Mouse (Mus musculus): ENCODE measurements at regions not wholly inside any gene's neighbourhood (a gene's known extent, or its start where the extent isn't known, plus 50 kb on each side); places are given as distances from the start of the nearest gene placed in this dataset.
A peak's percentile ranks its signal among the peaks of the same experiment; 100 is the strongest.

- no peak for DNase-seq (ENCODE audit: low spot score in 2 of 2)
Observed at GRCm38 (mm10) chr5:90029751-90030150, 146.6 kb upstream of the Adamts3 start.

DNA sequence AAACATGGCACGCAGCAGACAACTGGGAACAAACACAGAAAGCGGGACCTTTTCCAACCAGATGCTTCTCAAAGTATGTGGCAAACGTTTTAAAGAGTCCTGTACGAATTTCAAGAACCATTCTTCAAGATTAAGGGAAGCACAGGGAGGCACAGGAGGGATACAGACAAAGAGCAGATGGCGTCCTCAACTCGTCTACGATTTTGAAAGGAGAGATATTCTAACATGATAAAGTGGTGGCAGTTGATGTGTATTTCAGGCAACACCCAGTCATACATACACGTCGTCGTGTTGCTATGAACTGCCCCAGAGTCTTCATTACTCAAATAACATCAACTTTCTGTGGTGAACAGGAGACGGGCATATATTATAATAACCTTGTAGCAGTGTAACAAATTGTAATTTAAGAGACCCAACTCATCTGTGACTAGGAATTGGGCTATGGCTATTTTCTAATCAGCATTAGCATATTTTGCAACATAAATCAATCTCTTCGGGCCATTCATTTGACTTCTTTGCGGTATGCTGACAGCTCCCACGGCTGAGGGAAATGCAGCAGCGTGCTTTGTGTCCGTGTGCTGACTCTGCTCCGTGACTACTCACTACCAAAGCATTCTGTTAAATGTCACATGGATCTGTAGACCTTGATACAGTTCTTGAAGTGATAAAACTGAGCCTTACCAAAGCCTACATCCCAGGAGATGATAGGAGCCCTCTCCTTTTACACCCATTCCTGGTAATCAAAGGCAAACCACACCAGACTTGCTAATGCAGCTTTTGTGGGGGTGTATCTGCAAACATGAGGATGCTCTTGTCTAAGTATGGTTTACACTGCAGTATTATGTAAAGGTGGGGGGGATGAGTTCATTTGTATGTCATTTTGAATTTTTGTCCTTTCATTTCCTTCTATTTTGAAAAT, 144.0 kb upstream of the Adamts3 start:
- DNase-seq (ENCODE audit: low spot score in 2 of 2), result peak; percentile 9 to 25

DNA sequence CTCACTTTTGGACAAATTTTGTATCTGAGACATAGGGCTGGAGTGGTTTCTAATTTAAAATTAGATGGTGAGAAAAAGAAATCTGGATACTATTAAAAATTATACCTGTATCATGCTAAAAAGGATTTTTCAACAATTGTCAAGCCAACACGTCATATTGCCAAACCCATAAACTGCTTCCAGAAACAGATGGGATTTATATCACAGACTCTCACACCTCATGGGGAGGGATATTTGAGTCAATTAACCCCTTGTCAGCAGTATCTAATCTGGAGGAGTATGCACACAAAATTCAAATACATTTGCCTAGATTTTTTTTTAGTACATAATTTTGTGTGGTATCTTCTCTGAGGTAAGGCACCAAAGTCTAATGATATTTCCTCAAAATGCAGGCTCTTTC, 138.3 kb upstream of the Adamts3 start:
- DNase-seq (ENCODE audit: low spot score in 2 of 2), result no peak

DNA sequence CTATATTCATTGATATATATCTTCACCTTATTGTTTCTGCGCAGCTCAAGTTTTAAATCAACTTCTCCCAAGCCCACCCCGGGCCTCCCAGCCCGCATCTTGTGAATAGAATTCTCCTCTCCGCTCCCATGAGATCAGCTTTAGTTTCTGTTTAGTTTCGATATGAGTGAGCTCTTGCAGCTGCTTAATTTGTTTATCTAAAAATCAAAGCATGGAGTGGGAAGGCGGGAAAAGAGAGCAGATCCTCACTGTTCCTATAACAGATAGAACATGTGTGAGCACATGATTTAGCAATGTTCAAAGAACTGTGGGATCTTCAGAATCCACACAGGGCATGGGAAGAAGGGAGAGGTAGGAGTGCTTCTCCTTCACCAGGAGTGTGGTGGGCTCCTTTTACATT, 117.6 kb upstream of the Adamts3 start:
- no peak for DNase-seq (ENCODE audit: low spot score in 2 of 2)

DNA sequence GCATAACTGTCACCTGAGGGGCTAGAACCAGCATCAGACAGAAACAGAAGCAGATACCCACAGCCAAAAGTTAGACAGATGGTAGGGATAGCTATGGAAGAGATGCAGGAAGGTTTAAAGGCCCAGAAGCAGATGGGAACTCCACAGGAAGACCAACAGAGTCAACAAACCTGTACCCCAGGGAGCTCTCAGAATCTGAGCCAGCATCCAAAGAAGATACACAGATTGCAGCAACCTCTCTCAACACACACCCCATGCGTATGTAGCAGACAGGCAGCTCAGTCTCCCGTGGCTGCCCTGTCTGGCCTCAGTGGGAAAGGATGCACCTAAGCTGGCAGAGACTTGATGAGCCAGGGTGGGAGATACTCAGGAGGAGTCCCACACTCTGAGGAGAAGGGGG, 108.4 kb upstream of the Adamts3 start:
- no peak for DNase-seq (ENCODE audit: low spot score in 2 of 2)

GRCm38 (mm10) chr5:89981627-89982026, 98.5 kb upstream of the Adamts3 start:
- DNase-seq (ENCODE audit: low spot score in 2 of 2), result no peak

GRCm38 (mm10) chr5:89980204-89980603, 97.1 kb upstream of the Adamts3 start:
- peak; percentile 6 to 19 for DNase-seq (ENCODE audit: low spot score in 2 of 2)

DNA sequence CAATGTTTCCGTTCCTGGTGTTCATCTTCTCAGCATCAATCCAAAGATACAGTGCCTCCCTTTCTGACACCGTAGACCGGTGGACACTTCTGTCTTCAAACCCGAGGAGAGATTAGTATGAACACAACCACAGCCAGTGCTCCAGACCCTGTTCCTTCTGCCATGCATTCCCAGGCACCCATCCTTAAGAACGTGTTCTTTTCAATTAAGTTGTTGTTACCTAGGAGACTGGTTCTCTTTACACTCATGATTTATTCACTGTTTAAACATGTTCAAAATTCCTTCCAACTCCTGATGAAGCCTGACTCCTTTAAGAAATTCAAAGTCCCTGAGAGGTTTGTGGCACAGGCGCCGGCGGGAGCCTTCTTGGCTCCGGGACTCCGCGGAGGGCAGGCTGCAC, 69.5 kb upstream of the Adamts3 start:
- DNase-seq (ENCODE audit: low spot score in 2 of 2), result no peak

- no peak for DNase-seq (ENCODE audit: low spot score in 2 of 2)
Observed at GRCm38 (mm10) chr5:89945660-89945925, 62.5 kb upstream of the Adamts3 start.

DNA sequence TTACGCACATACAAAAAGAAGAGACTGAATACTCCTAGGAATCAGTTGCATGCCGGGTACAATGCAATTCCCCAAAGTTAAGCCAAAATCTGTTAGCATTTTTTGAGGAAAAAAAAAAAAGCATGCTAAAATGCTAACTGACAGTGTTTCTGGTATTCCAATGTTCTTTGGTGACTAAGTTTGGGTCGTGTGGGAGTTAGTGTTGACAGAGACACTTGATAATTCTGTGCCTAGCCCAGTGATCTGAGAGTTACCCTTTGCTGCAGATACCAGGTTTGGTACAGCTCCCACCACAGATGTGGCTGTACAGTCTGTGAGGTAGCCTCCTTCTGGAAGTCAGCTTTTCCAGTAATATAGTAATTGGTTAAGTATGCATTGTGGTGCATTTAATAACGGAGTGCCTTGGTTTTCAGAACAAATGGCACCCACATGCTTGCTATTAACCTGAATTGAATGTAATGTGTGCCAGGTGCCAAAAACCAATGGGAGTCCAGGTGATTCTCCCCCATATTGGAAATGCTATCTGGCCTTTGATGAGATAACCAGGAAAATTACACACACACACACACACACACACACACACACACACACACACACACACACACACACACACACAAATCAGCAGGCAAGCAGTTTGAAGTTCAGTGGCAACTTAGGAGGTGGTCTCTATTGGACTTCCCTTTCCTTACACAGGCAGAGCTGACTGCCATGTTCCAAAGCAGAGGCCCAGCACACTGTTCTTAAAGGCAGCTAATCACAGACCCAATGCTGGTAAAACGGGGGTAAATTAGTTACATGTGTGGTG, 61.9 kb upstream of the Adamts3 start:
- peak in 1 of 2 experiments; percentile 4 for DNase-seq (ENCODE audit: low spot score in 2 of 2)

- DNase-seq (ENCODE audit: low spot score in 2 of 2), result no peak
Observed at GRCm38 (mm10) chr5:89943276-89944127, 60.4 kb upstream of the Adamts3 start.

DNA sequence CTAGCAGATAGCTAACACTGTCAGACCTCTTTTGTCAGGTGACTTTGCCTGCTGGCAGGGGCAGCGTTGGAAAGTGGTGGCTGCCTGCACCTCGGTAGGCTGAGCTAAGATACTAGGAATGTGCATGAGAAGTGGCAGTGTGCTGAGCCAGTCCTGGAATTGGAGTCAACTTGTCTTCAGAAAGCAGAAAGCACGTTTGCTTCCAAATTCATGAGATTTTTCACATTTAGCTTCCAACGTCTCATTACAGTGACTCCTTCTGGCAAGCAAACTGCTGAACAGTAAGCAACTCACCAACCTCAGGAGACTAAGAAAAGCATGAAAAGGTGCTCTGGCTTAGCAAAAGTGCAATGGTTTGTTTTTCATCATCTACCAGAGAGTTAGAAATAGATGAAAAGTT, 59.1 kb upstream of the Adamts3 start:
- DNase-seq (ENCODE audit: low spot score in 2 of 2), result peak in 1 of 2 experiments; percentile 13

DNA sequence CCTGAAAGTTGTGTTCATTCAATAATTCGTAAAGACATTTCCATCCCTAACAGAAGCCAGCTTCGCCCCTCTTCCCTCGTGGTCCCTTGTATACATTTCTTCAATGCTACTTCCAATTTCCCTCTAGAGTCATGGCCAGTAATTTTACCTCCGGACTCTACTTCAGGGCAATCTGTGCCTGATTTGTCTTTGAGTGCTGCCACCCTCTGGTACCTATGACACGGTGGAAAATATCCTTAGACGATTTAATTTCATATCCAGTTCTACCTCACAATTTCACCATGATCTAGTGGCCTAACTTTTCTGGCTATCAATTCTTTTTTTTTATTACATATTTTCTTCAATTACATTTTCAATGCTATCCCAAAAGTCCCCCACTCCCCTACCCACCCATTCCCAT, 49.9 kb upstream of the Adamts3 start:
- no peak for DNase-seq (ENCODE audit: low spot score in 2 of 2)

All from frontal cortex, postnatal 36 days (tissue).